Mouse (Mus musculus): ENCODE results near the gene Pde1b. TPM values are rescaled to one million over a fixed set of nuclear protein-coding genes. Genes with fewer than 3 reads are reported as not detected.
A peak's percentile ranks its signal among the peaks of the same experiment; 100 is the strongest.

The Pde1b gene
- polyA plus RNA-seq, 1 experiment from 2014 or later, result 44.9 TPM

DNA sequence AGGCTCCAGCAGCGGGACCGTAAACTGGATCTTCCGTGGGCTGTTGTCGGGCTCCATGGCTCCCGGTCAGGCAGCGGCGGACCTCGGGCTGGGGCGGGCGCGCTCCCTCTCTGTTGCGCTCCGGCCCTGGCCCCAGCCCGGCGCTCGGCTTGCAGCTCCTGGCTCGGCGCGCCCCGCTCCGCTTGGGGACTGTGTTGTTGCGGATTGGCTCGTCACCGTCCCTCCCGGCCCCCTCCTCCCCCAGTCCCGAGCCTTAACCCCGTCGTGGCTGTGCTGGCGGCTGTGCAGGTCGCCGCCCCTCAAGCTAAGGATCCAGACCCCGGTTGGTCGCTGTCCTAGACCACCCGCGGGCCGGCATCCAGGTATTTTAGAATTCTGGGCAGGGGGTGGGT, 35.0 kb downstream of the Pde1b start, which contains the start of gene Ppp1r1a:
Ppp1r1a (minus strand) TSS at position 182 of the 392 bp plus-strand sequence.
- DNase-seq (ENCODE audit: low spot score), result peak; percentile 82
- Histone ChIP-seq H3K36me3 (no peaks in the 10 kb centered on the region), H3K4me3 (peak within 1 kb of the TSS; percentile 75), H3K4me1 (replicated peaks) (peaks cover 48% of the 10 kb centered on the region), H3K27ac (peak within 1 kb of the TSS; percentile 88), H3K9me3 (no peaks in the 10 kb centered on the region), H3K27me3 (ENCODE audit: insufficient read depth, poor library complexity, severe bottlenecking) (peaks cover 50% of the 10 kb centered on the region)
- WGBS, result under 1% methylated on average over 36 of the region's 36 CpGs

DNA sequence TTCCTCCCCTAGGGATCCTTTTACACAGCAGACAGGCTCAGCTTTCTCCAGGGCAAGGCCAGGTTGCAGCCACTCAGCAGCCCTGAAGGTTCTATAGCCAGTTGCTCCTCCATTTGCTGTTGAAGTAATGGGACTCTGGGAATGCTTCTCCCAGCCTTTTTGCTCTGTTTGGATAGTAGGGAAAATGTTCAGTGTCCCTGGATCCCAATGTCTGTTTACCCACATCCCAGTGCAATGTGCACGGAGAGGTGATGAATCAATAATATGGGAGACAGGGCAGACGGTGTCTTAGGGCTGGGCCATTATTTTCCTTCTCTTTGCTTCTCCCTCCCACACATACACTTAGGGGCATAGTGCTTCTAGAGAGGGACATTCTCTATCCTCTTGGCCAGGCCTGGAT, 36.4 kb downstream of the Pde1b start:
- H3K27ac ChIP-seq, result no peak overlapping the region
- WGBS, result 64% methylated on average over 2 of the region's 2 CpGs
- no peaks in the 10 kb centered on the region for H3K36me3 ChIP-seq
- peaks cover 48% of the 10 kb centered on the region for H3K4me1 ChIP-seq (replicated peaks)
- peaks cover 50% of the 10 kb centered on the region for H3K27me3 ChIP-seq (ENCODE audit: insufficient read depth, poor library complexity, severe bottlenecking)
- no peak overlapping the region for H3K4me3 ChIP-seq
- DNase-seq (ENCODE audit: low spot score), result no peak
- H3K9me3 ChIP-seq, result no peaks in the 10 kb centered on the region

DNA sequence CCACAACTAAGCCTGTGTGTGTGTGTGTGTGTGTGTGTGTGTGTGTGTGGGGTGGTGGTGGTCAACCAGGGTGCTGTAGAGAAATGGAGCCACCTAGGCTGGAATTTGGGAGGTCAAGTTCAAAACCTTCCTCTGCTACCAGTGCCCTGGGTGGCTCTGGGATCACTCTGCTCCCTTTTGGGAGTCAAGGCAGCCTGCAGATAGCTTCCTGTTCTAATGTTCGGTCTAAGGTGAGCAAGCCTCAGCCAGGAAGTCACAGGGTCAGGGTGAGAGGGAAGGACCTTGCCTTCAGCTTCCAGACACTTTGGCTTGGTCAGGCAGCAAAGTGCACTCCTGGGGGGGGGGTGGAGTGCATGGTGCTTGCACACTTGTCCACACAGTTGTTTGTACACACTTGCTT, 37.8 kb downstream of the Pde1b start:
- Histone ChIP-seq H3K27me3 (ENCODE audit: insufficient read depth, poor library complexity, severe bottlenecking) (peaks cover 44% of the 10 kb centered on the region), H3K27ac (no peak overlapping the region), H3K9me3 (no peaks in the 10 kb centered on the region), H3K4me3 (no peak overlapping the region), H3K4me1 (replicated peaks) (peaks cover 35% of the 10 kb centered on the region), H3K36me3 (no peaks in the 10 kb centered on the region)
- DNase-seq (ENCODE audit: low spot score), result no peak
- WGBS, result 75% methylated on average over 1 of the region's 1 CpGs

GRCm38 (mm10) chr15:103542526-103542925, 39.7 kb downstream of the Pde1b start:
- peaks cover 22% of the 10 kb centered on the region for H3K4me1 ChIP-seq (replicated peaks)
- DNase-seq (ENCODE audit: low spot score), result no peak

GRCm38 (mm10) chr15:103547983-103548382, 45.1 kb downstream of the Pde1b start:
- Histone ChIP-seq H3K9me3 (no peaks in the 10 kb centered on the region), H3K36me3 (no peaks in the 10 kb centered on the region), H3K4me1 (replicated peaks) (0 out of 2 replicates have a peak, but pooled peaks cover 5% of the 10 kb centered on the region), H3K27ac (no peak overlapping the region), H3K27me3 (ENCODE audit: insufficient read depth, poor library complexity, severe bottlenecking) (no peaks in the 10 kb centered on the region), H3K4me3 (no peak overlapping the region)
- 81% methylated on average over 3 of the region's 3 CpGs for WGBS
- DNase-seq (ENCODE audit: low spot score), result no peak

More at GRCm38 (mm10) chr15:103542526-103542925, 39.7 kb downstream of the Pde1b start:
- Histone ChIP-seq H3K36me3 (no peaks in the 10 kb centered on the region), H3K4me3 (no peak overlapping the region), H3K27ac (no peak overlapping the region), H3K27me3 (ENCODE audit: insufficient read depth, poor library complexity, severe bottlenecking) (peaks cover 27% of the 10 kb centered on the region), H3K9me3 (no peaks in the 10 kb centered on the region)

GRCm38 (mm10) chr15:103549475-103549874, 46.6 kb downstream of the Pde1b start:
- no peaks in the 10 kb centered on the region for H3K9me3 ChIP-seq
- no peaks in the 10 kb centered on the region for H3K4me1 ChIP-seq (replicated peaks)
- no peak overlapping the region for H3K4me3 ChIP-seq
- 86% methylated on average over 1 of the region's 1 CpGs for WGBS
- no peak overlapping the region for H3K27ac ChIP-seq
- DNase-seq (ENCODE audit: low spot score), result no peak
- H3K36me3 ChIP-seq, result no peaks in the 10 kb centered on the region
- H3K27me3 ChIP-seq (ENCODE audit: insufficient read depth, poor library complexity, severe bottlenecking), result no peaks in the 10 kb centered on the region

- H3K4me1 ChIP-seq (replicated peaks), result no peaks in the 10 kb centered on the region
- DNase-seq (ENCODE audit: low spot score), result no peak
- no peak overlapping the region for H3K27ac ChIP-seq
- H3K36me3 ChIP-seq, result no peaks in the 10 kb centered on the region
- 39% methylated on average over 1 of the region's 1 CpGs for WGBS
- no peaks in the 10 kb centered on the region for H3K27me3 ChIP-seq (ENCODE audit: insufficient read depth, poor library complexity, severe bottlenecking)
- H3K4me3 ChIP-seq, result no peak overlapping the region
- no peaks in the 10 kb centered on the region for H3K9me3 ChIP-seq
Observed at GRCm38 (mm10) chr15:103551053-103551452, 48.2 kb downstream of the Pde1b start.

DNA sequence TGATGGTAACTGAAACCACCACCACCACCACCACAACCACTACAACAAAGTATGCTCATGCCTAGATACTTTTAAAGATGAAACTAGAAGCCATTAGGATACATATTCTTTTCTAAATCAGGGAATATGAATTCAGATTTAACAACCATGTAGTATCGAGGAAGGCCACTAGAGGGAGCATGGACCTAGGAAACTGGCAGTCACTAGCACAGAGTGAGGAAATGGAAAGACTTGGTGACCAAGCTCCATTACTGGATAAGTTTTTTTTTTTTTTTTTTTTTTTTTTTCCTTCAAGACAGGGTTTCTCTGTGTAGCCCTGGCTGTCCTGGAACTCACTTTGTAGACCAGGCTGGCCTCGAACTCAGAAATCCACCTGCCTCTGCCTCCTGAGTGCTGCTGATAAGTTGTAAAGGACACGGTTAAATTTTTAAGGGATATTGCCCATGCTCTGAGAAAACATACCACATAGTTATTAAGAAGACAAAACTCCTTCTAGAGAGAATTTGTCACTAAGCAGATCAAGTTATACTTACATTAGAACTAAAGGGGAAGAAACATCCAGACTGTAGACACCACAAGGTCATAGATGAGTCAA, 49.4 kb downstream of the Pde1b start:
- 44% methylated on average over 3 of the region's 3 CpGs for WGBS
- no peak for DNase-seq (ENCODE audit: low spot score)

GRCm38 (mm10) chr15:103564981-103565380, 62.1 kb downstream of the Pde1b start, which contains the start of gene Glycam1:
TSS of gene Glycam1 (minus strand) at chr15:103565081.
- Histone ChIP-seq H3K27ac (no peak within 1 kb of the TSS), H3K4me1 (replicated peaks) (no peaks in the 10 kb centered on the region), H3K4me3 (no peak within 1 kb of the TSS), H3K27me3 (ENCODE audit: insufficient read depth, poor library complexity, severe bottlenecking) (no peaks in the 10 kb centered on the region), H3K36me3 (no peaks in the 10 kb centered on the region), H3K9me3 (no peaks in the 10 kb centered on the region)
- DNase-seq (ENCODE audit: low spot score), result no peak

More for the DNA sequence above, 49.4 kb downstream of the Pde1b start:
- H3K27me3 ChIP-seq (ENCODE audit: insufficient read depth, poor library complexity, severe bottlenecking), result no peaks in the 10 kb centered on the region
- H3K9me3 ChIP-seq, result no peaks in the 10 kb centered on the region
- H3K27ac ChIP-seq, result no peak overlapping the region
- H3K4me3 ChIP-seq, result no peak overlapping the region
- H3K4me1 ChIP-seq (replicated peaks), result no peaks in the 10 kb centered on the region
- H3K36me3 ChIP-seq, result no peaks in the 10 kb centered on the region

Other genes with a start within 250 kb of the Pde1b start
- gene Nfe2, start 244.6 kb upstream of the Pde1b start, polyA plus RNA-seq (2016; fragmentation: Nextera tagmentation; extraction: Ambion mirVana), result 7.3 and 8.5 TPM in 2 replicates
- gene Copz1, start 230.3 kb upstream of the Pde1b start, polyA plus RNA-seq (2016; fragmentation: Nextera tagmentation; extraction: Ambion mirVana), result 288 and 299 TPM in 2 replicates
- gene Gpr84, start 192.4 kb upstream of the Pde1b start, polyA plus RNA-seq (2016; fragmentation: Nextera tagmentation; extraction: Ambion mirVana), result 0.31 and 0.36 TPM in 2 replicates
- 24.9 and 26.3 TPM in 2 replicates for gene Zfp385a, start 162.9 kb upstream of the Pde1b start, polyA plus RNA-seq (2016; fragmentation: Nextera tagmentation; extraction: Ambion mirVana)
- gene Itga5, start 136.3 kb upstream of the Pde1b start, polyA plus RNA-seq (2016; fragmentation: Nextera tagmentation; extraction: Ambion mirVana), result 23.5 and 23.8 TPM in 2 replicates
- gene Gtsf1, start 72.6 kb upstream of the Pde1b start, polyA plus RNA-seq (2016; fragmentation: Nextera tagmentation; extraction: Ambion mirVana), result not detected in 2 replicates
- gene Gtsf2, start 54.6 kb upstream of the Pde1b start, polyA plus RNA-seq (2016; fragmentation: Nextera tagmentation; extraction: Ambion mirVana), result not detected in 2 replicates
- 1.9 and 2.7 TPM in 2 replicates for gene Nckap1l, start 49.2 kb upstream of the Pde1b start, polyA plus RNA-seq (2016; fragmentation: Nextera tagmentation; extraction: Ambion mirVana)
- 37.7 and 56.5 TPM in 2 replicates for gene Ppp1r1a, start 35.0 kb downstream of the Pde1b start, polyA plus RNA-seq (2016; fragmentation: Nextera tagmentation; extraction: Ambion mirVana)
- gene Glycam1, start 62.0 kb downstream of the Pde1b start, polyA plus RNA-seq (2016; fragmentation: Nextera tagmentation; extraction: Ambion mirVana), result not detected in 2 replicates